Comparison of ENCODE assay signal across 14 mouse cellular contexts in genomic region chrX:114041281-114041680, GRCm38 (mm10).
DNase-seq lines count a peak whose midpoint lies in the region; ATAC-seq and TF ChIP-seq lines count a peak whose summit lies in the region.
"Had no signal": no experiment of that assay in that cellular context is flagged by ENCODE, and none has a peak within 500 bp of the region (broad histone marks: within the 10 kb centered on the region; RNA-seq: fewer than 3 reads in every experiment).

No protein-coding gene starts in this region.

- no peak for ATAC-seq in kidney, postnatal 0 days (replicated peaks; ENCODE audit: low FRiP score, low read depth)
- ATAC-seq: midbrain, embryonic 16.5 days had no signal

- WGBS in kidney, postnatal 0 days = 45% methylated on average over 1 of the region's 1 CpGs
- WGBS in kidney, adult 2 months = 24% methylated on average over 1 of the region's 1 CpGs
- WGBS in thymus, adult 2 months = 50% methylated on average over 1 of the region's 1 CpGs

- H3K36me3 ChIP-seq in kidney, postnatal 0 days (ENCODE audit: insufficient read depth, low read length) = no peaks in the 10 kb centered on the region
- no peaks in the 10 kb centered on the region for H3K36me3 ChIP-seq in kidney, adult 2 months (ENCODE audit: control insufficient read depth, insufficient read depth, low read length)
- no peaks in the 10 kb centered on the region for H3K36me3 ChIP-seq in thymus, adult 2 months (ENCODE audit: control insufficient read depth, insufficient read depth, low read length)
- H3K36me3 ChIP-seq: embryonic facial prominence, embryonic 13.5 days; hindbrain, embryonic 12.5 days; liver, embryonic 15.5 days had no signal

- TF ChIP-seq POLR2A in kidney, adult 2 months (IDR thresholded peaks at IDR 0.05; ENCODE audit: low read depth, low read length) = no peak
- no peak for TF ChIP-seq POLR2A in thymus, adult 2 months (IDR thresholded peaks at IDR 0.05; ENCODE audit: control insufficient read depth, extremely low read depth, insufficient read depth, low read length, poor library complexity)

- peak; percentile 56 for TF ChIP-seq CTCF in kidney, postnatal 0 days (IDR thresholded peaks at IDR 0.05; ENCODE audit: low read depth)
- TF ChIP-seq CTCF in kidney, adult 2 months (conservative IDR thresholded peaks at IDR 0.05; ENCODE audit: insufficient read depth, insufficient read length, low read depth, low read length) = no peak
- no peak for TF ChIP-seq CTCF in thymus, adult 2 months (IDR thresholded peaks at IDR 0.05; ENCODE audit: borderline replicate concordance, control insufficient read depth, extremely low read depth, insufficient read depth, low read length, poor library complexity)

- H3K9me3 ChIP-seq in kidney, postnatal 0 days (replicated peaks; ENCODE audit: low read length) = no peaks in the 10 kb centered on the region
- H3K9me3 ChIP-seq: embryonic facial prominence, embryonic 13.5 days; hindbrain, embryonic 12.5 days; liver, embryonic 15.5 days had no signal

- peak; percentile 29 for DNase-seq in kidney, postnatal 0 days (ENCODE audit: low spot score)
- no peak for DNase-seq in kidney, adult 2 months
- peak; percentile 8 for DNase-seq in thymus, postnatal 4 days
- DNase-seq in thymus, adult 2 months = no peak
- DNase-seq in embryo, embryonic 10.5 days (ENCODE audit: low spot score) = peak; percentile 7
- no peak for DNase-seq in spleen, adult 18-20 months
- DNase-seq in right cerebral cortex, adult 2 months (ENCODE audit: low spot score in 2 of 2) = no peak
- DNase-seq: adrenal gland, adult 8-10 months; heart, adult 18-20 months; kidney, postnatal 25 days had no signal

- H3K4me2 ChIP-seq in kidney, postnatal 0 days (ENCODE audit: low read length) = no peak overlapping the region
- H3K4me2 ChIP-seq: embryonic facial prominence, embryonic 13.5 days; hindbrain, embryonic 12.5 days; liver, embryonic 15.5 days had no signal

- H3K27me3 ChIP-seq in kidney, postnatal 0 days (ENCODE audit: insufficient read depth, low read length) = no peaks in the 10 kb centered on the region
- H3K27me3 ChIP-seq in kidney, adult 2 months (replicated peaks; ENCODE audit: control insufficient read depth, insufficient read depth, low read length) = no peaks in the 10 kb centered on the region
- no peaks in the 10 kb centered on the region for H3K27me3 ChIP-seq in thymus, adult 2 months (ENCODE audit: control insufficient read depth, insufficient read depth, low read length)
- H3K27me3 ChIP-seq: embryonic facial prominence, embryonic 13.5 days; hindbrain, embryonic 12.5 days; liver, embryonic 15.5 days had no signal

- H3K9ac ChIP-seq in kidney, postnatal 0 days (ENCODE audit: low read depth, low read length) = no peak overlapping the region
- H3K9ac ChIP-seq: embryonic facial prominence, embryonic 13.5 days; hindbrain, embryonic 12.5 days; liver, embryonic 15.5 days had no signal

- no peak overlapping the region for H3K27ac ChIP-seq in kidney, postnatal 0 days
- H3K27ac ChIP-seq in kidney, adult 2 months (ENCODE audit: insufficient read depth, low read depth, low read length) = no peak overlapping the region
- H3K27ac ChIP-seq in thymus, adult 2 months (ENCODE audit: control insufficient read depth, insufficient read depth, low read length) = no peak overlapping the region
- H3K27ac ChIP-seq: embryonic facial prominence, embryonic 13.5 days; hindbrain, embryonic 12.5 days; liver, embryonic 15.5 days had no signal

- no peaks in the 10 kb centered on the region for H3K4me1 ChIP-seq in kidney, postnatal 0 days (replicated peaks; ENCODE audit: insufficient read depth, low read length)
- no peaks in the 10 kb centered on the region for H3K4me1 ChIP-seq in kidney, adult 2 months (ENCODE audit: control insufficient read depth, insufficient read depth, low read length)
- no peaks in the 10 kb centered on the region for H3K4me1 ChIP-seq in thymus, adult 2 months (replicated peaks; ENCODE audit: control insufficient read depth, insufficient read depth, low read length)
- H3K4me1 ChIP-seq: embryonic facial prominence, embryonic 13.5 days; hindbrain, embryonic 12.5 days; liver, embryonic 15.5 days had no signal

- no peak overlapping the region for H3K4me3 ChIP-seq in kidney, postnatal 0 days (replicated peaks; ENCODE audit: low read depth, low read length)
- no peak overlapping the region for H3K4me3 ChIP-seq in kidney, adult 2 months (ENCODE audit: insufficient read depth, low read depth, low read length)
- H3K4me3 ChIP-seq in thymus, adult 2 months (ENCODE audit: control insufficient read depth, insufficient read depth, low read length) = no peak overlapping the region
- H3K4me3 ChIP-seq: embryonic facial prominence, embryonic 13.5 days; hindbrain, embryonic 12.5 days; liver, embryonic 15.5 days had no signal

Comparison
In these comparisons a context has a peak if more than half of its experiments do, and no peak if none do; other contexts are left out.
1. DNase-seq: peak in kidney, postnatal 0 days (single experiment), thymus, postnatal 4 days (single experiment) and embryo, embryonic 10.5 days (single experiment); none in kidney, adult 2 months (single experiment), thymus, adult 2 months (single experiment), spleen, adult 18-20 months (0 of 2) and right cerebral cortex, adult 2 months (0 of 2).